Mouse (Mus musculus): ENCODE results near the gene Glipr2.

DNA sequence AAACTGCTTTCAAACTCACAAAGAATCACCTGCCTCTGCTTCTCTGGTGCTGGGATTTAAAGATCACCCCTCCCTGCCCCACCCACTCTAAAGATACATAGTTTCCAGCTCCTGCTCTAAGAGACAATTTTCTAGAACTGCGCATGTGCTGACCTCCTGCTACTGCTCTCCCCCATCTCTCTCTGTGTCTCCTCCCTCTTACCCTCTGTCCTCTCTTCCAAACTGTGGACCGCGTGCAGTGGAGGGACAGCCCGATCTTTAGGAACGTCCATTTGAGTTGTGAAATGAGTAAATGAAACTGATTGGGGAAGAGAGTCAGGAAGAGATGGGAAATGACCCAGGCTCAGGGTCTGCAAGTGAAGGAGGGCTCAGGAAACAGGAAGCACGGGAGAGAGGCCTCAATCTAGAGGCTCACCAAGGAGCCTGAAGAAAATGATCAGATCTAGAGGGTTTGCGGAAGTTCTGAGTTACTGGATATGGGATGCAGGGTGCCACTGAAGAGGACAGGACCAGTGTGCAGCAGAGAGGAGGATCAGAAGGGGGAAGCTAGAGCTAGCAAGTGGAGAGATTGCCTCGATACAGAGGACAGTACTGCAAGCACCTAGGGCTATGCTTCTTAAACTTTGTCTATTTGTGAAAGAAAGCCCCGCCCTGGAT, 2.5 kb downstream of the Glipr2 start:
- TF ChIP-seq POLR2A (IDR thresholded peaks at IDR 0.05; ENCODE audit: low read depth, low read length) (no peak), CTCF (IDR thresholded peaks at IDR 0.05; ENCODE audit: extremely low read depth, insufficient read depth, insufficient read length, insufficient replicate concordance) (no peak)
